Mouse (Mus musculus) Patski (cell line): ENCODE measurements around the gene Dlg1. TPM values are rescaled to one million over a fixed set of nuclear protein-coding genes. Genes with fewer than 3 reads are reported as not detected.

Source experiments
- ATAC-seq: fragments of 100-300 bp; one replicate; pipeline ENCODE4 v1.8.0; 2021
- CTCF ChIA-PET: fragments of 350-600 bp; sonication (Branson Sonifier 250); formaldehyde crosslinking; loops from one replicate; lab custom pipeline; 2022; ENCODE audit warnings: inconsistent platforms; lab: Charles Lee
- POLR2A ChIA-PET: fragments of 350-600 bp; sonication (Branson Sonifier 250); formaldehyde crosslinking; loops from one replicate; lab custom pipeline; 2022; ENCODE audit warnings: antibody characterized with exemption, inconsistent platforms; lab: Charles Lee
- DNase-seq: peaks from one replicate; pipeline ENCODE4 v3.0.0-alpha.2; 2011; ENCODE audit warnings: low read depth, low spot score
- H3K27me3 ChIP-seq: fragments of 371-371 bp; one replicate; pipeline ENCODE4 v1.5.1; 2021
- CTCF ChIP-seq: fragments of 100-300 bp; IDR thresholded peaks from one replicate; pipeline ENCODE4 v1.5.1; 2021
- in situ Hi-C: fragments of 300-500 bp; cut with MboI; formaldehyde crosslinking; loops from 3 replicates; pipeline ENCODE4 v1.11.1; 2018; ENCODE audit warnings: low pct_unique_long_range_greater_than_20kb, mixed read lengths
- polyA plus RNA-seq: library from polyadenylated mRNA; unstranded; gene quantifications from one replicate; pipeline ENCODE4 v1.2.3, GENCODE M21; 2021

Dlg1 gene
- polyA plus RNA-seq, 1 experiment from 2014 or later, result 116 TPM

- DNase-seq (no peak), ATAC-seq (no peak)
- TF ChIP-seq CTCF, result no peak
- ChIA-PET POLR2A (no interaction called here), CTCF (interaction anchor here (1.3 to 1.9 kb wide), 2 partner anchors 12 to 25 kb away, joined by 4 to 6 read pairs; no protein-coding TSS in a partner anchor)
- H3K27me3 ChIP-seq, result no peaks in the 10 kb centered on the region
- in situ Hi-C loops, result no loop called here
Measured at GRCm38 (mm10) chr16:31893396-31894141, 230.3 kb downstream of the Dlg1 start.

- POLR2A ChIA-PET, result no interaction called here
- TF ChIP-seq CTCF, result no peak
- ATAC-seq, result no peak
- no peak for DNase-seq
- no peaks in the 10 kb centered on the region for H3K27me3 ChIP-seq
- CTCF ChIA-PET, result interaction anchor here (1.6 kb wide), 1 partner anchor 18 kb away, joined by 4 read pairs; the partner anchor contains the start of gene Meltf
- in situ Hi-C loops, result no loop called here
Measured at GRCm38 (mm10) chr16:31896971-31897774, 233.9 kb downstream of the Dlg1 start.

GRCm38 (mm10) chr16:31898546-31899326 is 235.5 kb downstream of the Dlg1 start:
- DNase-seq (no peak), ATAC-seq (no peak)
- no peaks in the 10 kb centered on the region for H3K27me3 ChIP-seq
- CTCF ChIA-PET, result interaction anchor here (1.6 kb wide), 1 partner anchor 20 kb away, joined by 4 read pairs; the partner anchor contains the start of gene Meltf
- in situ Hi-C loops, result no loop called here
- POLR2A ChIA-PET, result no interaction called here
- TF ChIP-seq CTCF, result no peak

- ATAC-seq, result no peak
- in situ Hi-C loops, result no loop called here
- H3K27me3 ChIP-seq, result no peaks in the 10 kb centered on the region
- no peak for DNase-seq
- ChIA-PET POLR2A (no interaction called here), CTCF (no interaction called here)
- no peak for TF ChIP-seq CTCF
Measured at GRCm38 (mm10) chr16:31901886-31902285, 238.6 kb downstream of the Dlg1 start.

GRCm38 (mm10) chr16:31903239-31903638 is 240.0 kb downstream of the Dlg1 start:
- TF ChIP-seq CTCF, result no peak
- H3K27me3 ChIP-seq, result no peaks in the 10 kb centered on the region
- DNase-seq (no peak), ATAC-seq (no peak)
- CTCF ChIA-PET, result no interaction called here
- POLR2A ChIA-PET, result no interaction called here
- in situ Hi-C loops, result no loop called here

- H3K27me3 ChIP-seq, result no peaks in the 10 kb centered on the region
- DNase-seq (no peak), ATAC-seq (no peak)
- in situ Hi-C loops, result no loop called here
- POLR2A ChIA-PET, result no interaction called here
- CTCF ChIA-PET, result interaction anchor here (1.3 kb wide), 1 partner anchor 10 kb away, joined by 4 read pairs; no protein-coding TSS in a partner anchor
- no peak for TF ChIP-seq CTCF
Measured at GRCm38 (mm10) chr16:31905331-31905730, 242.1 kb downstream of the Dlg1 start.

- in situ Hi-C loops, result no loop called here
- DNase-seq, result no peak
- ChIA-PET POLR2A (no interaction called here), CTCF (interaction anchor here (1.1 to 1.3 kb wide), 2 partner anchors 11 to 12 kb away, joined by 4 read pairs; no protein-coding TSS in a partner anchor)
- H3K27me3 ChIP-seq, result no peaks in the 10 kb centered on the region
- ATAC-seq, result no peak
- no peak for TF ChIP-seq CTCF
Measured at GRCm38 (mm10) chr16:31905891-31906825, 242.9 kb downstream of the Dlg1 start.

GRCm38 (mm10) chr16:31906896-31907295 is 243.7 kb downstream of the Dlg1 start:
- ATAC-seq (no peak), DNase-seq (no peak)
- no peak for TF ChIP-seq CTCF
- no peaks in the 10 kb centered on the region for H3K27me3 ChIP-seq
- ChIA-PET CTCF (interaction anchor here (1.1 kb wide), 1 partner anchor 12 kb away, joined by 4 read pairs; no protein-coding TSS in a partner anchor), POLR2A (interaction anchor here (0.5 kb wide), 1 partner anchor 297 kb away, joined by 3 read pairs; no protein-coding TSS in a partner anchor)
- in situ Hi-C loops, result no loop called here

GRCm38 (mm10) chr16:31908959-31909358 is 245.7 kb downstream of the Dlg1 start:
- POLR2A ChIA-PET, result no interaction called here
- in situ Hi-C loops, result no loop called here
- ATAC-seq (no peak), DNase-seq (no peak)
- no peak for TF ChIP-seq CTCF
- no peaks in the 10 kb centered on the region for H3K27me3 ChIP-seq
- CTCF ChIA-PET, result interaction anchor here (3.2 kb wide), 1 partner anchor 31 kb away, joined by 11 read pairs; the partner anchor contains the start of gene Meltf
